Mouse (Mus musculus) activated CD4-positive, CD25-positive, alpha-beta regulatory T cell, adult 4 months (primary cell): ENCODE data around the gene Rasgrp3. TPM values are rescaled to one million over a fixed set of nuclear protein-coding genes. Genes with fewer than 3 reads are reported as not detected.
A peak's percentile ranks its signal among the peaks of the same experiment; 100 is the strongest.

Experiments
- ATAC-seq: one replicate; pipeline ENCODE4 v1.8.0; 2017
- polyA plus RNA-seq, 2 experiments: library from polyadenylated mRNA; unstranded; fragments of 100-300 nt; shearing (Covaris generic); gene quantifications; one replicate each; pipeline ENCODE4 v1.2.1; 2017

The Rasgrp3 gene
- polyA plus RNA-seq, 2 experiments from 2014 or later = 0.25 to 3.0 TPM

- ATAC-seq = no peak
Measured at GRCm38 (mm10) chr17:75543434-75543833, 107.7 kb downstream of the Rasgrp3 start.

- no peak for ATAC-seq
Measured at GRCm38 (mm10) chr17:75544262-75544661, 108.6 kb downstream of the Rasgrp3 start.

- no peak for ATAC-seq
Measured at GRCm38 (mm10) chr17:75550771-75551413, 115.2 kb downstream of the Rasgrp3 start.

- ATAC-seq = peak; percentile 91
Measured at GRCm38 (mm10) chr17:75551512-75552400, 116.1 kb downstream of the Rasgrp3 start, which contains the start of gene Fam98a. Gene Fam98a, minus strand, starts transcription at chr17:75551946.

- ATAC-seq = no peak
Measured at GRCm38 (mm10) chr17:75557031-75557430, 121.3 kb downstream of the Rasgrp3 start.

GRCm38 (mm10) chr17:75558041-75558440, 122.3 kb downstream of the Rasgrp3 start:
- no peak for ATAC-seq

GRCm38 (mm10) chr17:75575608-75576007, 139.9 kb downstream of the Rasgrp3 start:
- ATAC-seq = no peak

Other genes with a start within 250 kb of the Rasgrp3 start
- 10 to 100 TPM; 13.2 to 15.3 TPM for gene Fam98a, start 116.0 kb downstream of the Rasgrp3 start, polyA plus RNA-seq